In genomic region chr11:7160637-7161101, GRCm38 (mm10) we compare ENCODE assay signal across 10 mouse cellular contexts. TPM values are rescaled to one million over a fixed set of nuclear protein-coding genes. Genes with fewer than 3 reads are reported as not detected.
DNase-seq lines count a peak whose midpoint lies in the region; ATAC-seq and TF ChIP-seq lines count a peak whose summit lies in the region.
"Had no signal": no experiment of that assay in that cellular context is flagged by ENCODE, and none has a peak within 500 bp of the region (broad histone marks: within the 10 kb centered on the region; RNA-seq: fewer than 3 reads in every experiment).

No protein-coding gene starts in this region.

- intact Hi-C loops in left cerebral cortex, postnatal 4 days (cut with DNase I): loop anchor here (10.0 kb wide), 1 partner anchor 506 kb away; the partner anchor contains the start of gene Ramp3

- H3K9me3 ChIP-seq in heart, postnatal 0 days (replicated peaks; ENCODE audit: control insufficient read depth, low read length): no peaks in the 10 kb centered on the region
- no peaks in the 10 kb centered on the region for H3K9me3 ChIP-seq in heart, embryonic 12.5 days (replicated peaks)
- no peaks in the 10 kb centered on the region for H3K9me3 ChIP-seq in embryonic facial prominence, embryonic 10.5 days
- H3K9me3 ChIP-seq in intestine, embryonic 16.5 days (ENCODE audit: control insufficient read depth, low read length): no peaks in the 10 kb centered on the region
- no peaks in the 10 kb centered on the region for H3K9me3 ChIP-seq in midbrain, postnatal 0 days (ENCODE audit: low read length)

- DNase-seq in heart, postnatal 0 days (ENCODE audit: low spot score): peak; percentile 21
- no peak for DNase-seq in embryonic facial prominence, embryonic 10.5 days (ENCODE audit: low spot score)
- peak; percentile 63 for DNase-seq in midbrain, postnatal 0 days (ENCODE audit: low spot score)
- DNase-seq in left cerebral cortex, postnatal 4 days: no peak
- no peak for DNase-seq in spleen, postnatal 4 days (ENCODE audit: low spot score in 2 of 2)
- no peak for DNase-seq in right cerebral cortex, adult 18-20 months

- TF ChIP-seq EP300 in heart, postnatal 0 days (IDR thresholded peaks at IDR 0.05; ENCODE audit: low read depth): no peak

- TF ChIP-seq CTCF in heart, postnatal 0 days (IDR thresholded peaks at IDR 0.05; ENCODE audit: low read depth): no peak
- no peak for TF ChIP-seq CTCF in midbrain, postnatal 0 days (IDR thresholded peaks at IDR 0.05)

- peaks cover 13% of the 10 kb centered on the region; the same call in 1 of the 2 replicates for H3K4me1 ChIP-seq in heart, postnatal 0 days (ENCODE audit: control insufficient read depth, insufficient read depth)
- H3K4me1 ChIP-seq in heart, embryonic 12.5 days (replicated peaks): peaks cover 8% of the 10 kb centered on the region
- H3K4me1 ChIP-seq in embryonic facial prominence, embryonic 10.5 days: peaks cover 16% of the 10 kb centered on the region
- H3K4me1 ChIP-seq in intestine, embryonic 16.5 days (ENCODE audit: control insufficient read depth, insufficient read depth, low read length): peaks cover 12% of the 10 kb centered on the region
- no peaks in the 10 kb centered on the region; the same call in 1 of the 2 replicates for H3K4me1 ChIP-seq in midbrain, postnatal 0 days (ENCODE audit: insufficient read depth, low read length)

- WGBS in heart, postnatal 0 days: 49% methylated on average over 4 of the region's 4 CpGs
- 67% methylated on average over 4 of the region's 4 CpGs for WGBS in heart, embryonic 12.5 days
- 62% methylated on average over 4 of the region's 4 CpGs for WGBS in embryonic facial prominence, embryonic 10.5 days
- WGBS in intestine, embryonic 16.5 days: 30% methylated on average over 4 of the region's 4 CpGs
- WGBS in midbrain, postnatal 0 days: 19% methylated on average over 4 of the region's 4 CpGs

- H3K4me3 ChIP-seq in heart, postnatal 0 days (ENCODE audit: low read depth, low read length): no peak overlapping the region
- H3K4me3 ChIP-seq in heart, embryonic 12.5 days: no peak overlapping the region
- H3K4me3 ChIP-seq in embryonic facial prominence, embryonic 10.5 days: no peak overlapping the region
- H3K4me3 ChIP-seq in intestine, embryonic 16.5 days (ENCODE audit: low read length): no peak overlapping the region
- no peak overlapping the region for H3K4me3 ChIP-seq in midbrain, postnatal 0 days (ENCODE audit: low read depth, low read length)

- no peak overlapping the region for H3K9ac ChIP-seq in heart, postnatal 0 days (replicated peaks; ENCODE audit: low read depth, low read length)
- H3K9ac ChIP-seq in heart, embryonic 12.5 days: no peak overlapping the region
- no peak overlapping the region for H3K9ac ChIP-seq in intestine, embryonic 16.5 days (ENCODE audit: low read depth, low read length)
- H3K9ac ChIP-seq in midbrain, postnatal 0 days (replicated peaks; ENCODE audit: low read length, poor library complexity, severe bottlenecking): no peak overlapping the region

- H3K27me3 ChIP-seq in heart, postnatal 0 days (ENCODE audit: control insufficient read depth, insufficient read depth, low read length): no peaks in the 10 kb centered on the region
- no peaks in the 10 kb centered on the region for H3K27me3 ChIP-seq in heart, embryonic 12.5 days (replicated peaks)
- no peaks in the 10 kb centered on the region for H3K27me3 ChIP-seq in embryonic facial prominence, embryonic 10.5 days (replicated peaks; ENCODE audit: low read depth, poor library complexity, severe bottlenecking)
- no peaks in the 10 kb centered on the region for H3K27me3 ChIP-seq in intestine, embryonic 16.5 days (replicated peaks; ENCODE audit: control insufficient read depth, insufficient read depth, low read length)
- H3K27me3 ChIP-seq in midbrain, postnatal 0 days (ENCODE audit: insufficient read depth, low read length): no peaks in the 10 kb centered on the region

- H3K27ac ChIP-seq in heart, postnatal 0 days (ENCODE audit: low read depth): no peak overlapping the region; the same call in 1 of the 2 replicates
- H3K27ac ChIP-seq in heart, embryonic 12.5 days (ENCODE audit: poor library complexity, severe bottlenecking): no peak overlapping the region
- peak overlapping the region; percentile 15; the same call in 1 of the 2 replicates for H3K27ac ChIP-seq in embryonic facial prominence, embryonic 10.5 days (replicated peaks)
- peak overlapping the region; percentile 78 for H3K27ac ChIP-seq in intestine, embryonic 16.5 days (ENCODE audit: low read length)
- H3K27ac ChIP-seq in midbrain, postnatal 0 days (ENCODE audit: low read depth, low read length): peak overlapping the region; percentile 8; the same call in 1 of the 2 replicates

- ATAC-seq in heart, postnatal 0 days (ENCODE audit: insufficient read depth, low read depth): peak; percentile 51; the same call in 1 of the 2 replicates
- ATAC-seq in heart, embryonic 12.5 days (ENCODE audit: insufficient number of reproducible peaks, low FRiP score): no peak
- peak; percentile 89 for ATAC-seq in intestine, embryonic 16.5 days
- ATAC-seq in midbrain, postnatal 0 days (ENCODE audit: low FRiP score): peak; percentile 68

- H3K36me3 ChIP-seq in heart, postnatal 0 days (replicated peaks; ENCODE audit: control insufficient read depth, insufficient read depth, low read length): no peaks in the 10 kb centered on the region
- H3K36me3 ChIP-seq in heart, embryonic 12.5 days: no peaks in the 10 kb centered on the region
- H3K36me3 ChIP-seq in embryonic facial prominence, embryonic 10.5 days (replicated peaks): no peaks in the 10 kb centered on the region
- no peaks in the 10 kb centered on the region for H3K36me3 ChIP-seq in intestine, embryonic 16.5 days (ENCODE audit: control insufficient read depth, insufficient read depth, low read length)
- H3K36me3 ChIP-seq in midbrain, postnatal 0 days (ENCODE audit: insufficient read depth, low read length): peaks cover 15% of the 10 kb centered on the region

- H3K4me2 ChIP-seq in heart, postnatal 0 days (ENCODE audit: low read depth, low read length): no peak overlapping the region
- H3K4me2 ChIP-seq in heart, embryonic 12.5 days: no peak overlapping the region
- no peak overlapping the region for H3K4me2 ChIP-seq in intestine, embryonic 16.5 days (ENCODE audit: low read depth, low read length)
- no peak overlapping the region for H3K4me2 ChIP-seq in midbrain, postnatal 0 days (ENCODE audit: low read depth, low read length, poor library complexity, severe bottlenecking)

RNA-seq across cellular contexts. Expression of gene Gm11985, which starts 27.7 kb away (rescaled TPM):
- total RNA-seq in heart, postnatal 0 days (2014; rRNA removed; ENCODE audit: low replicate concordance): not detected in 2 replicates
- polyA plus RNA-seq in heart, postnatal 0 days (2015; fragmentation: Nextera tagmentation; extraction: Ambion mirVana): not detected in 2 replicates
- polyA plus RNA-seq in heart, embryonic 12.5 days (2016; fragmentation: Nextera tagmentation; extraction: Ambion mirVana): not detected in 2 replicates
- polyA plus RNA-seq in embryonic facial prominence, embryonic 10.5 days (2016; fragmentation: Nextera tagmentation; extraction: Ambion mirVana): 0.15 TPM in 1 of 2 replicates, not detected in the other
- not detected in 2 replicates for polyA plus RNA-seq in intestine, embryonic 16.5 days (2015; fragmentation: Nextera tagmentation; extraction: Ambion mirVana)
- total RNA-seq in midbrain, postnatal 0 days (2014; rRNA removed): not detected in 2 replicates
- polyA plus RNA-seq in midbrain, postnatal 0 days (2015; fragmentation: Nextera tagmentation; extraction: Ambion mirVana): not detected in 2 replicates
- total RNA-seq in left cerebral cortex, postnatal 4 days (2021): not detected
- total RNA-seq: hematopoietic stem cell, adult 5-6 weeks had no signal
- polyA plus RNA-seq: neural tube, embryonic 11.5 days had no signal

RNA-seq across cellular contexts. Expression of gene Igfbp1, which starts 36.9 kb away (rescaled TPM):
- 2.7 and 10.6 TPM in 2 replicates for total RNA-seq in heart, postnatal 0 days (2014; rRNA removed; ENCODE audit: low replicate concordance)
- not detected in 2 replicates for polyA plus RNA-seq in heart, postnatal 0 days (2015; fragmentation: Nextera tagmentation; extraction: Ambion mirVana)
- 0.17 and 0.61 TPM in 2 replicates for polyA plus RNA-seq in heart, embryonic 12.5 days (2016; fragmentation: Nextera tagmentation; extraction: Ambion mirVana)
- 0.12 TPM in 1 of 2 replicates, not detected in the other for polyA plus RNA-seq in embryonic facial prominence, embryonic 10.5 days (2016; fragmentation: Nextera tagmentation; extraction: Ambion mirVana)
- polyA plus RNA-seq in intestine, embryonic 16.5 days (2015; fragmentation: Nextera tagmentation; extraction: Ambion mirVana): 3.3 and 6.4 TPM in 2 replicates
- not detected in 2 replicates for total RNA-seq in midbrain, postnatal 0 days (2014; rRNA removed)
- 0.11 TPM in 1 of 2 replicates, not detected in the other for polyA plus RNA-seq in midbrain, postnatal 0 days (2015; fragmentation: Nextera tagmentation; extraction: Ambion mirVana)
- under 1 TPM in 1 of 2 experiments, not detected in 1; 0.24 TPM for total RNA-seq in left cerebral cortex, postnatal 4 days (2021)
- total RNA-seq: hematopoietic stem cell, adult 5-6 weeks had no signal

RNA-seq across cellular contexts. Expression of gene Igfbp3, which starts 53.1 kb away (rescaled TPM):
- total RNA-seq in heart, postnatal 0 days (2014; rRNA removed; ENCODE audit: low replicate concordance): 46.5 and 59.5 TPM in 2 replicates
- polyA plus RNA-seq in heart, postnatal 0 days (2015; fragmentation: Nextera tagmentation; extraction: Ambion mirVana): 17.2 and 18.1 TPM in 2 replicates
- 24.4 and 24.6 TPM in 2 replicates for polyA plus RNA-seq in heart, embryonic 12.5 days (2016; fragmentation: Nextera tagmentation; extraction: Ambion mirVana)
- polyA plus RNA-seq in embryonic facial prominence, embryonic 10.5 days (2016; fragmentation: Nextera tagmentation; extraction: Ambion mirVana): 30.2 and 32.3 TPM in 2 replicates
- polyA plus RNA-seq in intestine, embryonic 16.5 days (2015; fragmentation: Nextera tagmentation; extraction: Ambion mirVana): 24.0 and 39.8 TPM in 2 replicates
- 33.6 and 38.0 TPM in 2 replicates for total RNA-seq in midbrain, postnatal 0 days (2014; rRNA removed)
- polyA plus RNA-seq in midbrain, postnatal 0 days (2015; fragmentation: Nextera tagmentation; extraction: Ambion mirVana): 19.4 and 21.0 TPM in 2 replicates
- 10 to 100 TPM; 20.6 to 21.3 TPM for total RNA-seq in left cerebral cortex, postnatal 4 days (2021)
- total RNA-seq: hematopoietic stem cell, adult 5-6 weeks had no signal

Comparison
In these comparisons a context has a peak if more than half of its experiments do, and no peak if none do; other contexts are left out.
1. DNase-seq: peak in heart, postnatal 0 days (single experiment) and midbrain, postnatal 0 days (single experiment); none in embryonic facial prominence, embryonic 10.5 days (single experiment), left cerebral cortex, postnatal 4 days (single experiment), spleen, postnatal 4 days (0 of 2) and right cerebral cortex, adult 18-20 months (single experiment).
2. H3K27ac ChIP-seq: peak in embryonic facial prominence, embryonic 10.5 days (single experiment), intestine, embryonic 16.5 days (single experiment) and midbrain, postnatal 0 days (single experiment); none in heart, postnatal 0 days (single experiment) and heart, embryonic 12.5 days (single experiment).